In the genomic region with DNA sequence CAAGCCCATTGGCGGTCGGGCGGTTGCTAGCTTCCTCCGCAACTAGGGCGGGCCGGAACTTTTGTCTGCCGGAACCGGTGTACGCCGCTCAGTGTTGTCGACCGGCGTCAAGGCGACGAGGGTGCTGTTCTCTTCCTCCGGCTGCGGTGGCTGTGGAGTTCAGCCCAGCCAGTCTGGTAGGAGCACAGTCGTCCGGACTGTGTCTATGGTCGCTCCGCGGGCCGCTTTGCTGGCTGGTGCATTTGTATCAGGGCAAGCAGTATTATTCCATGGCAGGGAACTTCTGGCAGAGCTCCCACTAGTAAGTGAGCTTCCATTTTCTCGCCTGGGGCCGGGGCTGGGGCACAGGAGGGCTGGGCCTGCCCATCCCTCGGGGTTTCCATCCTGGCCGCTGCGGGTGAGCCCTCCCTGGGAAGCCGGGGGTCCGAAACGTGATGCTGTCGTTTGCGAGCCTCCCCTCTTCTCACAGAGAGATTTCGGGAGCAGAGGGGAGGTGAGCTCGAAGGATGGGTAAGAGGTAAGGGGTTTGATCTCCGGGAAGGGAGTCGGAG, we compare ENCODE assay signal across 8 mouse cellular contexts. TPM values are rescaled to one million over a fixed set of nuclear protein-coding genes. Genes with fewer than 3 reads are reported as not detected.
A peak's percentile ranks its signal among the peaks of the same experiment; 100 is the strongest.
DNase-seq lines count a peak whose midpoint lies in the region; ATAC-seq and TF ChIP-seq lines count a peak whose summit lies in the region.

Ccnc (plus strand) TSS at position 87 of the 551 bp plus-strand sequence.

- H3K27me3 ChIP-seq in megakaryocyte, embryonic 14.5 days (replicated peaks) = no peaks in the 10 kb centered on the region

- TF ChIP-seq POLR2A in cortical plate, adult 2 months (IDR thresholded peaks at IDR 0.05; ENCODE audit: extremely low read depth, insufficient read depth, low read length) = peak; percentile 90

- no peaks in the 10 kb centered on the region for H3K9me3 ChIP-seq in megakaryocyte, embryonic 14.5 days

- peak; percentile 69 to 82 for DNase-seq in gastrocnemius, adult 8-10 months (ENCODE audit: low spot score in 2 of 2)
- DNase-seq in hindlimb bud, embryonic 11.5 days (ENCODE audit: extremely low spot score, low read depth, low spot score) = peak; percentile 54
- peak; percentile 84 to 87 for DNase-seq in left cerebral cortex, adult 8-10 months (ENCODE audit: low spot score in 2 of 2)
- DNase-seq in right cerebral cortex, postnatal 10 days (ENCODE audit: low spot score in 2 of 2) = peak; percentile 95 to 96
- peak; percentile 90 for DNase-seq in urinary bladder, postnatal 25 days (ENCODE audit: low spot score)

- peak within 1 kb of the TSS; percentile 73 for H3K4me3 ChIP-seq in cortical plate, adult 2 months (ENCODE audit: insufficient read depth, low read length)
- H3K4me3 ChIP-seq in megakaryocyte, embryonic 14.5 days (replicated peaks) = peak within 1 kb of the TSS; percentile 96

- TF ChIP-seq CTCF in cortical plate, adult 2 months (IDR thresholded peaks at IDR 0.05; ENCODE audit: extremely low read depth, insufficient read depth, low read length) = no peak

- no peak within 1 kb of the TSS for H3K27ac ChIP-seq in cortical plate, adult 2 months (ENCODE audit: insufficient read depth, low read length)

- ATAC-seq in activated CD4-positive, CD25-positive, alpha-beta regulatory T cell, adult 4 months = peak; percentile 99

- peaks cover 15% of the 10 kb centered on the region for H3K36me3 ChIP-seq in megakaryocyte, embryonic 14.5 days (replicated peaks; ENCODE audit: low read length)

- H3K4me1 ChIP-seq in cortical plate, adult 2 months (ENCODE audit: control insufficient read depth, insufficient read depth, low read length) = no peaks in the 10 kb centered on the region
- H3K4me1 ChIP-seq in megakaryocyte, embryonic 14.5 days = peaks cover 10% of the 10 kb centered on the region; the same call in 1 of the 2 replicates

RNA-seq across cellular contexts. Expression of gene Ccnc, which starts in this region (rescaled TPM):
- polyA plus RNA-seq in activated CD4-positive, CD25-positive, alpha-beta regulatory T cell, adult 4 months (2017; shearing (Covaris generic)) = 10 to 100 TPM; 40.3 to 44.3 TPM
- polyA plus RNA-seq in cortical plate, adult 2 months (2012; rRNA removed) = 23.8 and 25.6 TPM in 2 replicates
- total RNA-seq in gastrocnemius, adult 8-10 months (2022) = 10 to 100 TPM in 1 of 4 experiments, 1 to 10 TPM in 3; 8.6 to 11.8 (median 9.6) TPM
- 10 to 100 TPM; 31.8 to 37.5 (median 32.8) TPM for total RNA-seq in left cerebral cortex, adult 8-10 months (2022)
- polyA plus RNA-seq in megakaryocyte, embryonic 14.5 days (2012; ENCODE audit: insufficient read depth, low replicate concordance) = 1.8 TPM in 1 of 2 replicates, not detected in the other
